In genomic region chr13:70789806-70790205, GRCm38 (mm10) we compare ENCODE assay signal across 16 mouse cellular contexts.
"Had no signal": no experiment of that assay in that cellular context is flagged by ENCODE, and none has a peak within 500 bp of the region (broad histone marks: within the 10 kb centered on the region; RNA-seq: fewer than 3 reads in every experiment).

No protein-coding gene starts in this region.

- H3K27ac ChIP-seq: heart, embryonic 10.5 days; hindbrain, embryonic 13.5 days; hindbrain, embryonic 15.5 days; hindbrain, postnatal 0 days; kidney, postnatal 0 days; limb, embryonic 12.5 days; liver, embryonic 14.5 days had no signal

- ATAC-seq: hindbrain, postnatal 0 days; intestine, embryonic 16.5 days had no signal

- H3K9ac ChIP-seq: heart, embryonic 12.5 days; hindbrain, embryonic 13.5 days; hindbrain, embryonic 15.5 days; limb, embryonic 12.5 days; liver, embryonic 14.5 days had no signal

- H3K4me1 ChIP-seq: heart, embryonic 10.5 days; heart, embryonic 12.5 days; hindbrain, embryonic 13.5 days; hindbrain, embryonic 15.5 days had no signal

- DNase-seq: heart, postnatal 36 days; kidney, adult 11 months; layer of hippocampus, adult 9-11 months; layer of hippocampus, postnatal 36 days; left cerebral cortex, postnatal 4 days; liver had no signal

- H3K4me2 ChIP-seq: heart, embryonic 12.5 days; hindbrain, embryonic 13.5 days; hindbrain, embryonic 15.5 days; limb, embryonic 12.5 days; liver, embryonic 11.5 days had no signal

- H3K4me3 ChIP-seq: heart, embryonic 10.5 days; heart, embryonic 12.5 days; hindbrain, embryonic 13.5 days; hindbrain, embryonic 15.5 days; limb, embryonic 12.5 days had no signal

- H3K27me3 ChIP-seq: heart, embryonic 12.5 days; hindbrain, embryonic 13.5 days; hindbrain, embryonic 15.5 days had no signal

- H3K9me3 ChIP-seq: heart, embryonic 10.5 days; heart, embryonic 12.5 days; hindbrain, embryonic 13.5 days; hindbrain, embryonic 15.5 days; limb, embryonic 12.5 days had no signal

- H3K36me3 ChIP-seq: heart, embryonic 10.5 days; heart, embryonic 12.5 days; hindbrain, embryonic 13.5 days; hindbrain, embryonic 15.5 days; limb, embryonic 12.5 days had no signal
